Mouse (Mus musculus) G1E (cell line): ENCODE measurements around the gene Snx29. TPM values are rescaled to one million over a fixed set of nuclear protein-coding genes. Genes with fewer than 3 reads are reported as not detected.

Source experiments
- ATAC-seq: 2 replicates; pipeline ENCODE4 v1.8.0; 2016; ENCODE audit warnings: mild to moderate bottlenecking; ENCODE audit not compliant: insufficient number of reproducible peaks, poor library complexity, low FRiP score, severe bottlenecking; ENCODE audit errors: extremely low read depth
- DNase-seq: peaks from one replicate; pipeline ENCODE4 v3.0.0; 2012; ENCODE audit warnings: low spot score
- H3K27me3 ChIP-seq: 2 replicates; pipeline ENCODE4 v1.6.1; 2012; ENCODE audit warnings: mild to moderate bottlenecking, low read length, inconsistent platforms; ENCODE audit not compliant: insufficient read depth
- H3K36me3 ChIP-seq: replicated peaks from 2 replicates; pipeline ENCODE3; 2012; ENCODE audit warnings: mild to moderate bottlenecking, inconsistent platforms
- H3K4me1 ChIP-seq: 2 replicates; pipeline ENCODE4 v1.6.1; 2012; ENCODE audit warnings: low read depth, low read length, inconsistent platforms, mixed read lengths; ENCODE audit not compliant: insufficient read depth
- H3K4me3 ChIP-seq: 2 replicates; pipeline ENCODE4 v1.5.1; 2012; ENCODE audit warnings: low read depth, mild to moderate bottlenecking, inconsistent platforms, low read length, moderate library complexity, mixed read lengths
- H3K9me3 ChIP-seq: replicated peaks from 2 replicates; pipeline ENCODE4 v1.6.1; 2012; ENCODE audit warnings: inconsistent platforms
- CTCF ChIP-seq: IDR thresholded peaks from 2 replicates; pipeline ENCODE4 v1.5.1; 2012; ENCODE audit warnings: low read depth, low read length, inconsistent platforms, mixed read lengths
- GATA1 ChIP-seq: IDR thresholded peaks from 2 replicates; pipeline ENCODE4 v1.6.1; 2012; ENCODE audit warnings: borderline replicate concordance, low read length, inconsistent platforms, mixed read lengths
- GATA2 ChIP-seq: IDR thresholded peaks from 2 replicates; pipeline ENCODE4 v1.6.1; 2012; ENCODE audit warnings: low read depth, low read length, inconsistent platforms, borderline replicate concordance
- POLR2AphosphoS5 ChIP-seq: IDR thresholded peaks from 2 replicates; pipeline ENCODE4 v1.6.1; 2012; ENCODE audit warnings: low read depth, low read length, inconsistent platforms; ENCODE audit not compliant: insufficient replicate concordance
- TAL1 ChIP-seq: conservative IDR thresholded peaks from 2 replicates; pipeline ENCODE4 v1.6.1; 2012; ENCODE audit warnings: low read depth, low read length, inconsistent platforms, mixed read lengths
- polyA plus RNA-seq: library from polyadenylated mRNA; stranded (reverse); fragments of >175 nt; gene quantifications from 2 replicates; pipeline ENCODE4 v1.2.3, GENCODE M21; 2012
- total RNA-seq, 2 experiments: library from RNA; stranded (forward) in 1 of 2; stranded (reverse) in 1 of 2; fragments of 200-1000 nt in 1 of 2; fragments of >200 nt in 1 of 2; fragmentation: Nextera tagmentation in 1 of 2; gene quantifications; 2 replicates each; pipeline ENCODE4 v1.2.3; 2014 to 2017

Gene Snx29
- total and polyA plus RNA-seq, 3 experiments = 4.4 to 18.0 (median 9.1) TPM

DNA sequence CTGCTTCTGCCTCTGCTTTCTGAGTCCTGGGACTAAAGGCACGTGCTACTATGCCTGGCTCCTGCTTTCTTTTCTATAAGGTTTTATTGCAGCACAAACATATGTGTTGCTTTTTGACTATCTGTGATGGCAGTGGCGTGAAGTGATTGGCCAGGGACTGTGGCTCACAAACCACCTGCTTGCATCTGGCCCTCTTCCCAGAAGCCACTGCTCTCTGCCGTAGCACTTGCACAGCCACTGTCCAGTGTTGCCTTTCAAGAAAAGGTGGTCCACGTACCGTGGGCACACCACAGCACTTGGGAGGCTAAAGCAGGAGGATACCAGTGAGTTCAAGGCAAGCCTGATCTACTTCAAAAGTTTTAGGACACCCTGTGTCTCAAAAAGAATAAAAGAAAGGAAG lies 154.9 kb downstream of the Snx29 start:
- no peak for DNase-seq
- H3K4me3 ChIP-seq = no peak overlapping the region
- no peaks in the 10 kb centered on the region for H3K4me1 ChIP-seq
- no peaks in the 10 kb centered on the region for H3K9me3 ChIP-seq
- TF ChIP-seq CTCF (no peak), TAL1 (no peak), GATA2 (no peak), POLR2AphosphoS5 (no peak), GATA1 (no peak)
- H3K36me3 ChIP-seq = peaks cover 5% of the 10 kb centered on the region
- no peak for ATAC-seq
- H3K27me3 ChIP-seq = 0 out of 2 replicates have a peak, but pooled peaks cover 2% of the 10 kb centered on the region

DNA sequence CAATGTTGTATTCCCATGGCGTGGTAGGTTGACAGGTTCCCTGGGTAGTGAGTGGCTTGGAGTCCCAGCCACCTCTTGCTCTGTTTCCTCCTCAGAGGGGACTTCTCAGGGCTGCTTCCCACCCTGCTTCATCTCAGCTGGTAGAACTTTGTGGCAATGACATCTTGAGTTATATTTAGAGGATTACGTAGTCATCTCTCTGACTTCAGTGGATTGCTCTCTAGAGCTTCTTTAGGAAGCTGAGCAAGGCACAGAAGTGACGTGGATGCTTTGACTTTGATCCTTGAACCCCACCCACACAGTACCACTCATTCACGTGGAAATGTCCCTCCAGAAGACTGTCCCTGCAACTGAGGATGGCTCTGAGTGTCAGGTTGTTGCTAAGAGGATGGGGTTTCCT lies 156.9 kb downstream of the Snx29 start:
- Histone ChIP-seq H3K4me1 (no peaks in the 10 kb centered on the region), H3K36me3 (peaks cover 5% of the 10 kb centered on the region), H3K27me3 (no peaks in the 10 kb centered on the region), H3K9me3 (no peaks in the 10 kb centered on the region), H3K4me3 (no peak overlapping the region)
- ATAC-seq (no peak), DNase-seq (no peak)
- TF ChIP-seq CTCF (no peak), GATA2 (no peak), GATA1 (no peak), POLR2AphosphoS5 (no peak), TAL1 (no peak)

GRCm38 (mm10) chr16:11482189-11482588 lies 159.5 kb downstream of the Snx29 start:
- H3K4me3 ChIP-seq = no peak overlapping the region
- no peak for DNase-seq
- ATAC-seq = no peak
- no peaks in the 10 kb centered on the region for H3K27me3 ChIP-seq
- H3K36me3 ChIP-seq = no peaks in the 10 kb centered on the region
- no peaks in the 10 kb centered on the region for H3K4me1 ChIP-seq
- H3K9me3 ChIP-seq = no peaks in the 10 kb centered on the region
- TF ChIP-seq CTCF (no peak), GATA2 (no peak), TAL1 (no peak), GATA1 (no peak), POLR2AphosphoS5 (no peak)

DNA sequence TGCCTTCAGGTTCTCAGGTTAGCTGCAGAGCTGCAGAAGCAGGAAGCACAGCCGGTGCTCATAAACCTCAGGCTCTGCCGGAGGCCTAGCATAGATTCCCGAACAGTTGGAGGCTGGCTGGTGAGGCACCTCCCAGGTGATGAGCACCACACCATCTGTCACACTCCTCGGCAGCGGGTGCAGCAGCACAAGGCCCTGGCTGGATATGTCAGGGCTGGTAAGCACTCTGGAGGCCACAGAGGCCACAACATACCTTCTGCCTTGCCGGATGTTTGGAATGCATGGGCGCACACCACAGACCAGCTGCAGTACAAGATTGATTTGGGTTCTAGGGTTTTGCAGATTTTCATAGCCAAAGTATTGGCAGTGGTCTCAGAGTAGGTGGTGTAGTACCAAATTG lies 172.2 kb downstream of the Snx29 start:
- Histone ChIP-seq H3K4me3 (no peak overlapping the region), H3K4me1 (no peaks in the 10 kb centered on the region), H3K36me3 (no peaks in the 10 kb centered on the region), H3K27me3 (no peaks in the 10 kb centered on the region; the same call in 1 of the 2 replicates), H3K9me3 (no peaks in the 10 kb centered on the region)
- DNase-seq (no peak), ATAC-seq (no peak)
- no peak for TF ChIP-seq GATA2
- no peak for TF ChIP-seq TAL1
- TF ChIP-seq POLR2AphosphoS5 = no peak
- TF ChIP-seq GATA1 = no peak
- no peak for TF ChIP-seq CTCF

GRCm38 (mm10) chr16:11495923-11496616 lies 173.4 kb downstream of the Snx29 start:
- Histone ChIP-seq H3K4me1 (no peaks in the 10 kb centered on the region), H3K4me3 (no peak overlapping the region), H3K36me3 (no peaks in the 10 kb centered on the region), H3K9me3 (no peaks in the 10 kb centered on the region), H3K27me3 (no peaks in the 10 kb centered on the region; the same call in 1 of the 2 replicates)
- DNase-seq (no peak), ATAC-seq (no peak)
- TF ChIP-seq POLR2AphosphoS5 (no peak), TAL1 (no peak), GATA1 (no peak), CTCF (no peak), GATA2 (no peak)

GRCm38 (mm10) chr16:11496721-11497120 lies 174.0 kb downstream of the Snx29 start:
- no peak for ATAC-seq
- H3K27me3 ChIP-seq = no peaks in the 10 kb centered on the region; the same call in 1 of the 2 replicates
- no peak for DNase-seq
- no peaks in the 10 kb centered on the region for H3K36me3 ChIP-seq
- no peak overlapping the region for H3K4me3 ChIP-seq
- H3K9me3 ChIP-seq = no peaks in the 10 kb centered on the region
- no peaks in the 10 kb centered on the region for H3K4me1 ChIP-seq
- TF ChIP-seq GATA2 (no peak), CTCF (no peak), GATA1 (no peak), TAL1 (no peak), POLR2AphosphoS5 (no peak)
